Mouse (Mus musculus): ENCODE results near the gene Pknox2.

GRCm38 (mm10) chr9:37117529-37117928, 29.7 kb downstream of the Pknox2 start:
- TF ChIP-seq CTCF (IDR thresholded peaks at IDR 0.05; ENCODE audit: control insufficient read depth, insufficient read depth, insufficient read length) (no peak), MYOD1 (IDR thresholded peaks at IDR 0.05; ENCODE audit: control insufficient read depth, insufficient read length, low read depth) (no peak), CEBPB (IDR thresholded peaks at IDR 0.05; ENCODE audit: low read depth) (no peak)

All from C2C12 (cell line).